Comparison of ENCODE assay signal across 13 mouse cellular contexts in the genomic region with DNA sequence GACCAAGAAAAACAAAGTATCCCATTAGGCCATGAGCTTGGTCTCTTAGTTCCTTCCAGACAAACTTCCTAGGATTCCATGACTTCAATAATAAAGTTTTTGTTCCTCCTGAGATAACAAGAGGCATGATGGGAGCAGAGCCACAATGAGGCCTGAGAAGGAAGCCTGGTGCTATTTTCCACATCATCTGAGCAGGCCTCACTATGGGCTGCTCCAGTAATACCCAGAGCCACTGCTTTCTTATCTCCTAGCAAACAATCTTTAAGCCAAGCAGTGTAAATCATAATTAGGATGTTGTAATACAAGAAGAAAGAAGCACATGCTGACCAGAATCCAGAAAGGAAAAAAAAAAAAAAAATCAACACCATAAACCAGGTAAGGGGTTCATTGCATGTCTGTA. TPM values are rescaled to one million over a fixed set of nuclear protein-coding genes. Genes with fewer than 3 reads are reported as not detected.
DNase-seq lines count a peak whose midpoint lies in the region; ATAC-seq and TF ChIP-seq lines count a peak whose summit lies in the region.
"Had no signal": no experiment of that assay in that cellular context is flagged by ENCODE, and none has a peak within 500 bp of the region (broad histone marks: within the 10 kb centered on the region; RNA-seq: fewer than 3 reads in every experiment).

No protein-coding gene starts in this region.

- no peak for TF ChIP-seq CTCF in hindbrain, postnatal 0 days (IDR thresholded peaks at IDR 0.05; ENCODE audit: low read depth)

- no peak overlapping the region; the same call in 1 of the 2 replicates for H3K4me2 ChIP-seq in forebrain, embryonic 11.5 days (ENCODE audit: low read depth, low read length, severe bottlenecking)
- H3K4me2 ChIP-seq in hindbrain, postnatal 0 days (ENCODE audit: low read depth, low read length), result 0 out of 2 replicates have a peak overlapping the region, but pooled peaks have one; percentile 43
- no peak overlapping the region for H3K4me2 ChIP-seq in hindbrain, embryonic 12.5 days (replicated peaks)
- peak overlapping the region; percentile 46; the same call in 1 of the 2 replicates for H3K4me2 ChIP-seq in neural tube, embryonic 15.5 days

- peaks cover 96% of the 10 kb centered on the region for H3K4me1 ChIP-seq in forebrain, embryonic 10.5 days
- peaks cover 38% of the 10 kb centered on the region for H3K4me1 ChIP-seq in forebrain, embryonic 11.5 days (replicated peaks; ENCODE audit: control insufficient read depth, insufficient read depth, low read length)
- H3K4me1 ChIP-seq in hindbrain, postnatal 0 days (ENCODE audit: insufficient read depth, low read length), result peaks cover 39% of the 10 kb centered on the region
- H3K4me1 ChIP-seq in hindbrain, embryonic 12.5 days, result peaks cover 87% of the 10 kb centered on the region
- peaks cover 80% of the 10 kb centered on the region for H3K4me1 ChIP-seq in neural tube, embryonic 15.5 days

- no peaks in the 10 kb centered on the region for H3K27me3 ChIP-seq in forebrain, embryonic 10.5 days (ENCODE audit: poor library complexity, severe bottlenecking)
- H3K27me3 ChIP-seq in forebrain, embryonic 11.5 days (ENCODE audit: control insufficient read depth, insufficient read depth, low read length), result no peaks in the 10 kb centered on the region
- no peaks in the 10 kb centered on the region for H3K27me3 ChIP-seq in hindbrain, postnatal 0 days (ENCODE audit: insufficient read depth, low read length)
- H3K27me3 ChIP-seq in hindbrain, embryonic 12.5 days, result no peaks in the 10 kb centered on the region
- H3K27me3 ChIP-seq in neural tube, embryonic 15.5 days (replicated peaks), result no peaks in the 10 kb centered on the region

- no peak for DNase-seq in forebrain, embryonic 10.5 days (ENCODE audit: extremely low spot score, low spot score)
- no peak for DNase-seq in forebrain, embryonic 11.5 days (ENCODE audit: low spot score)
- no peak for DNase-seq in hindbrain, postnatal 0 days (ENCODE audit: low spot score)
- DNase-seq in neural tube, embryonic 10.5 days (ENCODE audit: extremely low spot score, low spot score), result no peak
- no peak for DNase-seq in embryo, embryonic 10.5 days (ENCODE audit: low spot score)
- DNase-seq in frontal cortex, postnatal 36 days (ENCODE audit: low spot score in 2 of 2), result no peak
- DNase-seq: gastrocnemius, postnatal 10 days; right cerebral cortex, postnatal 4 days had no signal

- H3K9ac ChIP-seq in forebrain, embryonic 11.5 days (ENCODE audit: low read length), result no peak overlapping the region
- no peak overlapping the region for H3K9ac ChIP-seq in hindbrain, postnatal 0 days (replicated peaks; ENCODE audit: low read length)
- H3K9ac ChIP-seq in hindbrain, embryonic 12.5 days, result no peak overlapping the region
- H3K9ac ChIP-seq in neural tube, embryonic 15.5 days (replicated peaks), result no peak overlapping the region

- H3K36me3 ChIP-seq in forebrain, embryonic 10.5 days (replicated peaks), result peaks cover 10% of the 10 kb centered on the region
- H3K36me3 ChIP-seq in forebrain, embryonic 11.5 days (ENCODE audit: control insufficient read depth, insufficient read depth, low read length), result no peaks in the 10 kb centered on the region
- H3K36me3 ChIP-seq in hindbrain, postnatal 0 days (ENCODE audit: insufficient read depth, low read length), result no peaks in the 10 kb centered on the region
- no peaks in the 10 kb centered on the region for H3K36me3 ChIP-seq in hindbrain, embryonic 12.5 days
- H3K36me3 ChIP-seq in neural tube, embryonic 15.5 days, result no peaks in the 10 kb centered on the region

- 0 out of 2 replicates have a peak overlapping the region, but pooled peaks have one; percentile 66 for H3K27ac ChIP-seq in forebrain, embryonic 10.5 days
- no peak overlapping the region for H3K27ac ChIP-seq in forebrain, embryonic 11.5 days (ENCODE audit: low read depth, low read length)
- H3K27ac ChIP-seq in hindbrain, postnatal 0 days, result no peak overlapping the region
- no peak overlapping the region for H3K27ac ChIP-seq in hindbrain, embryonic 12.5 days
- H3K27ac ChIP-seq in neural tube, embryonic 15.5 days (replicated peaks), result no peak overlapping the region

- no peak for ATAC-seq in forebrain, embryonic 11.5 days (replicated peaks; ENCODE audit: low FRiP score)
- ATAC-seq in hindbrain, postnatal 0 days, result no peak
- ATAC-seq in hindbrain, embryonic 12.5 days (ENCODE audit: low FRiP score), result no peak
- no peak for ATAC-seq in neural tube, embryonic 15.5 days (ENCODE audit: low FRiP score)
- ATAC-seq: forebrain, embryonic 14.5 days had no signal

- H3K9me3 ChIP-seq in forebrain, embryonic 10.5 days, result no peaks in the 10 kb centered on the region
- H3K9me3 ChIP-seq in forebrain, embryonic 11.5 days (ENCODE audit: control insufficient read depth, low read length), result no peaks in the 10 kb centered on the region
- no peaks in the 10 kb centered on the region for H3K9me3 ChIP-seq in hindbrain, postnatal 0 days (ENCODE audit: low read length)
- no peaks in the 10 kb centered on the region for H3K9me3 ChIP-seq in hindbrain, embryonic 12.5 days (replicated peaks)
- H3K9me3 ChIP-seq in neural tube, embryonic 15.5 days (replicated peaks), result no peaks in the 10 kb centered on the region

- H3K4me3 ChIP-seq in forebrain, embryonic 10.5 days, result peak overlapping the region; percentile 37; the same call in 1 of the 2 replicates
- no peak overlapping the region for H3K4me3 ChIP-seq in forebrain, embryonic 11.5 days (ENCODE audit: low read depth, low read length)
- H3K4me3 ChIP-seq in hindbrain, postnatal 0 days (ENCODE audit: low read length), result no peak overlapping the region
- H3K4me3 ChIP-seq in hindbrain, embryonic 12.5 days, result no peak overlapping the region
- H3K4me3 ChIP-seq in neural tube, embryonic 15.5 days (replicated peaks), result no peak overlapping the region

RNA-seq across cellular contexts. Expression of gene Fgfr2, which starts 6.6 kb away (rescaled TPM):
- polyA plus RNA-seq in forebrain, embryonic 10.5 days (2016; fragmentation: Nextera tagmentation; extraction: Ambion mirVana), result 55.7 and 61.4 TPM in 2 replicates
- 93.6 and 99.4 TPM in 2 replicates for polyA plus RNA-seq in forebrain, embryonic 11.5 days (2014; fragmentation: Nextera tagmentation; extraction: Ambion mirVana)
- total RNA-seq in hindbrain, postnatal 0 days (2014; rRNA removed), result 33.2 and 49.0 TPM in 2 replicates
- 17.3 and 17.5 TPM in 2 replicates for polyA plus RNA-seq in hindbrain, postnatal 0 days (2015; fragmentation: Nextera tagmentation; extraction: Ambion mirVana)
- 79.0 and 81.1 TPM in 2 replicates for polyA plus RNA-seq in hindbrain, embryonic 12.5 days (2016; fragmentation: Nextera tagmentation; extraction: Ambion mirVana)
- polyA plus RNA-seq in neural tube, embryonic 15.5 days (2015; fragmentation: Nextera tagmentation; extraction: Ambion mirVana), result 21.2 and 30.5 TPM in 2 replicates
- total RNA-seq: megakaryocyte progenitor cell, adult 5-6 weeks; monocyte, adult 5-6 weeks had no signal

RNA-seq across cellular contexts. Expression of gene Ctbp2, which starts 7.6 kb away (rescaled TPM):
- 125 and 133 TPM in 2 replicates for polyA plus RNA-seq in forebrain, embryonic 10.5 days (2016; fragmentation: Nextera tagmentation; extraction: Ambion mirVana)
- 137 and 150 TPM in 2 replicates for polyA plus RNA-seq in forebrain, embryonic 11.5 days (2014; fragmentation: Nextera tagmentation; extraction: Ambion mirVana)
- 89.0 and 105 TPM in 2 replicates for total RNA-seq in hindbrain, postnatal 0 days (2014; rRNA removed)
- 39.6 and 40.6 TPM in 2 replicates for polyA plus RNA-seq in hindbrain, postnatal 0 days (2015; fragmentation: Nextera tagmentation; extraction: Ambion mirVana)
- polyA plus RNA-seq in hindbrain, embryonic 12.5 days (2016; fragmentation: Nextera tagmentation; extraction: Ambion mirVana), result 110 and 115 TPM in 2 replicates
- polyA plus RNA-seq in neural tube, embryonic 15.5 days (2015; fragmentation: Nextera tagmentation; extraction: Ambion mirVana), result 50.5 and 52.0 TPM in 2 replicates

Comparison
In these comparisons a context has a peak if more than half of its experiments do, and no peak if none do; other contexts are left out.
1. H3K4me2 ChIP-seq: peak in hindbrain, postnatal 0 days (single experiment) and neural tube, embryonic 15.5 days (single experiment); none in forebrain, embryonic 11.5 days (single experiment) and hindbrain, embryonic 12.5 days (single experiment).